Mouse (Mus musculus): ENCODE measurements around the gene Nr1d1. TPM values are rescaled to one million over a fixed set of nuclear protein-coding genes. Genes with fewer than 3 reads are reported as not detected.

Gene Nr1d1
- total and polyA plus RNA-seq, 3 experiments: 0.17 to 1.4 (median 0.25) TPM

GRCm38 (mm10) chr11:98767276-98767675, 7.9 kb downstream of the Nr1d1 start:
- dilution Hi-C loops (cut with MboI; ENCODE audit: extremely low pct_ligation_motif_present, extremely low pct_unique_long_range_greater_than_20kb, low sequenced_read_pairs): no loop called here
- Histone ChIP-seq H3K27ac (ENCODE audit: insufficient read depth, low read depth) (no peak overlapping the region), H3K4me3 (replicated peaks in 1 of 3; ENCODE audit: low read depth in 2 of 3, low read length in 2 of 3, poor library complexity in 1 of 3) (no peak overlapping the region), H3K4me2 (ENCODE audit: insufficient read depth, low read depth, poor library complexity, severe bottlenecking) (no peak overlapping the region), H3K36me3 (replicated peaks in 1 of 2; ENCODE audit: control insufficient read depth in 1 of 2, insufficient read depth in 1 of 2, low read length in 1 of 2) (peaks cover 0 to 16% of the 10 kb centered on the region in 2 experiments), H3K79me2 (replicated peaks; ENCODE audit: control insufficient read depth, extremely low read depth, insufficient read depth, poor library complexity, severe bottlenecking) (no peaks in the 10 kb centered on the region), H3K27me3 (replicated peaks) (no peaks in the 10 kb centered on the region), H3K9ac (ENCODE audit: insufficient read depth, low read depth) (no peak overlapping the region), H3K9me3 (replicated peaks; ENCODE audit: low read length) (no peaks in the 10 kb centered on the region), H3K4me1 (ENCODE audit: control insufficient read depth in 1 of 2, insufficient read depth in 2 of 2) (peaks cover 16 to 23% of the 10 kb centered on the region in 2 experiments)
- no peak for DNase-seq (ENCODE audit: extremely low read depth)
- TF ChIP-seq MEF2A (IDR thresholded peaks at IDR 0.05; ENCODE audit: borderline replicate concordance, low read depth, low read length) (no peak), RCOR1 (conservative IDR thresholded peaks at IDR 0.05; ENCODE audit: low read depth, low read length) (no peak), ZMIZ1 (IDR thresholded peaks at IDR 0.05; ENCODE audit: low read depth, low read length) (no peak), ETS1 (conservative IDR thresholded peaks at IDR 0.05; ENCODE audit: low read depth, low read length) (no peak), NELFE (IDR thresholded peaks at IDR 0.05; ENCODE audit: low read depth, low read length) (no peak), RAD21 (IDR thresholded peaks at IDR 0.05; ENCODE audit: low read depth, low read length) (no peak), TCF12 (IDR thresholded peaks at IDR 0.05; ENCODE audit: low read depth, low read length) (no peak), JUN (IDR thresholded peaks at IDR 0.05; ENCODE audit: insufficient read depth, low read depth, low read length) (no peak), BHLHE40 (IDR thresholded peaks at IDR 0.05; ENCODE audit: low read depth, low read length) (no peak), MAFK (IDR thresholded peaks at IDR 0.05; ENCODE audit: insufficient replicate concordance, low read length) (no peak), HCFC1 (IDR thresholded peaks at IDR 0.05; ENCODE audit: low read depth, low read length) (no peak), KAT2A (IDR thresholded peaks at IDR 0.05; ENCODE audit: insufficient replicate concordance, low read length) (no peak), ZNF384 (IDR thresholded peaks at IDR 0.05; ENCODE audit: low read depth, low read length) (no peak), ZKSCAN1 (IDR thresholded peaks at IDR 0.05; ENCODE audit: borderline replicate concordance, low read depth, low read length) (no peak), ZC3H11A (IDR thresholded peaks at IDR 0.05; ENCODE audit: low read depth, low read length) (no peak)
- in situ Hi-C loops (cut with MboI; ENCODE audit: low pct_ligation_motif_present, low pct_unique_long_range_greater_than_20kb, low sequenced_read_pairs): no loop called here

- Histone ChIP-seq H3K4me1 (ENCODE audit: control insufficient read depth in 1 of 2, insufficient read depth in 2 of 2) (peaks cover 16 to 26% of the 10 kb centered on the region in 2 experiments), H3K27me3 (replicated peaks) (no peaks in the 10 kb centered on the region), H3K79me2 (replicated peaks; ENCODE audit: control insufficient read depth, extremely low read depth, insufficient read depth, poor library complexity, severe bottlenecking) (no peaks in the 10 kb centered on the region), H3K4me3 (replicated peaks in 1 of 3; ENCODE audit: low read depth in 2 of 3, low read length in 2 of 3, poor library complexity in 1 of 3) (no peak overlapping the region), H3K27ac (ENCODE audit: insufficient read depth, low read depth) (no peak overlapping the region), H3K9ac (ENCODE audit: insufficient read depth, low read depth) (no peak overlapping the region), H3K4me2 (ENCODE audit: insufficient read depth, low read depth, poor library complexity, severe bottlenecking) (no peak overlapping the region), H3K9me3 (replicated peaks; ENCODE audit: low read length) (no peaks in the 10 kb centered on the region), H3K36me3 (replicated peaks in 1 of 2; ENCODE audit: control insufficient read depth in 1 of 2, insufficient read depth in 1 of 2, low read length in 1 of 2) (peaks cover 0 to 16% of the 10 kb centered on the region in 2 experiments)
- in situ Hi-C loops (cut with MboI; ENCODE audit: low pct_ligation_motif_present, low pct_unique_long_range_greater_than_20kb, low sequenced_read_pairs): no loop called here
- dilution Hi-C loops (cut with MboI; ENCODE audit: extremely low pct_ligation_motif_present, extremely low pct_unique_long_range_greater_than_20kb, low sequenced_read_pairs): no loop called here
- no peak for DNase-seq (ENCODE audit: extremely low read depth)
- no peak for TF ChIP-seq JUND (conservative IDR thresholded peaks at IDR 0.05; ENCODE audit: low read depth, low read length)
- TF ChIP-seq SMC3 (IDR thresholded peaks at IDR 0.05; ENCODE audit: low read depth, low read length): no peak
- TF ChIP-seq ZNF384 (IDR thresholded peaks at IDR 0.05; ENCODE audit: low read depth, low read length): no peak
- no peak for TF ChIP-seq MXI1 (IDR thresholded peaks at IDR 0.05; ENCODE audit: low read depth, low read length)
- no peak for TF ChIP-seq RCOR1 (conservative IDR thresholded peaks at IDR 0.05; ENCODE audit: low read depth, low read length)
- no peak for TF ChIP-seq CHD2 (IDR thresholded peaks at IDR 0.05; ENCODE audit: low read length)
- TF ChIP-seq BHLHE40 (IDR thresholded peaks at IDR 0.05; ENCODE audit: low read depth, low read length): no peak
- TF ChIP-seq ZMIZ1 (IDR thresholded peaks at IDR 0.05; ENCODE audit: low read depth, low read length): no peak
- TF ChIP-seq POLR2AphosphoS2 (IDR thresholded peaks at IDR 0.05; ENCODE audit: low read depth, low read length): no peak
- TF ChIP-seq ZC3H11A (IDR thresholded peaks at IDR 0.05; ENCODE audit: low read depth, low read length): no peak
- no peak for TF ChIP-seq ZKSCAN1 (IDR thresholded peaks at IDR 0.05; ENCODE audit: borderline replicate concordance, low read depth, low read length)
- no peak for TF ChIP-seq TCF12 (IDR thresholded peaks at IDR 0.05; ENCODE audit: low read depth, low read length)
- no peak for TF ChIP-seq USF2 (conservative IDR thresholded peaks at IDR 0.05; ENCODE audit: low read depth, low read length)
- TF ChIP-seq MAX (IDR thresholded peaks at IDR 0.05; ENCODE audit: low read length): no peak
- TF ChIP-seq UBTF (IDR thresholded peaks at IDR 0.05; ENCODE audit: low read depth, low read length): no peak
- TF ChIP-seq MAZ (IDR thresholded peaks at IDR 0.05; ENCODE audit: low read depth, low read length): no peak
- TF ChIP-seq USF1 (IDR thresholded peaks at IDR 0.05; ENCODE audit: low read depth, low read length): no peak
- no peak for TF ChIP-seq HCFC1 (IDR thresholded peaks at IDR 0.05; ENCODE audit: low read depth, low read length)
- no peak for TF ChIP-seq SIN3A (IDR thresholded peaks at IDR 0.05; ENCODE audit: low read length)
- TF ChIP-seq ETS1 (conservative IDR thresholded peaks at IDR 0.05; ENCODE audit: low read depth, low read length): no peak
Observed at GRCm38 (mm10) chr11:98766816-98767215, 8.3 kb downstream of the Nr1d1 start.
